Mouse (Mus musculus) right cerebral cortex, adult 18-20 months (tissue): Measurements from ENCODE around the gene Rftn2.
"Not testable (repeated sequence)": the region's sequence is repeated elsewhere in the genome, so short reads cannot be mapped to it uniquely, and the experiment has no call there.

Experiments
- DNase-seq: peaks from one replicate; pipeline ENCODE4 v3.0.0; 2022; ENCODE audit warnings: mixed read lengths

Rftn2 gene

DNA sequence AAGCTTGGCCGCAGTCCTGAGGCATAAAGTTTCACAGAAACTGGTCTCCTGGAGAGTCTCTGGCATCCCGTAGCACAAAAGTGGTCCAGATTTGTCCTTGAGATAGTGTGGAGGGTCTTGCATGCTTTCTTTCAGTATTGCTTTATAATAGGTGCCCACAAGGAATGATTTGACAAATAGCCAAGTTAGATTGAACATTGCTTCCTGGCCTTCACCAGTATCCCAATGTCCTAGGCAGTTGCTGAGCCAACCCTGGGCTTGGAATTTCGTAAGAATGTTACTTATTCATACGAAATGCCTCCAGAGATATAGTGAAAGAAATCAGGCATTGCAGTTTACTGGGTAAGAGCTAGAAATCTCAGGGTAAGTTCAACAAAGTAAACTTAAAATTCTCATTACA is 58.0 kb downstream of the Rftn2 start:
- no peak for DNase-seq

GRCm38 (mm10) chr1:55167560-55167959 is 59.0 kb downstream of the Rftn2 start:
- no peak for DNase-seq

DNA sequence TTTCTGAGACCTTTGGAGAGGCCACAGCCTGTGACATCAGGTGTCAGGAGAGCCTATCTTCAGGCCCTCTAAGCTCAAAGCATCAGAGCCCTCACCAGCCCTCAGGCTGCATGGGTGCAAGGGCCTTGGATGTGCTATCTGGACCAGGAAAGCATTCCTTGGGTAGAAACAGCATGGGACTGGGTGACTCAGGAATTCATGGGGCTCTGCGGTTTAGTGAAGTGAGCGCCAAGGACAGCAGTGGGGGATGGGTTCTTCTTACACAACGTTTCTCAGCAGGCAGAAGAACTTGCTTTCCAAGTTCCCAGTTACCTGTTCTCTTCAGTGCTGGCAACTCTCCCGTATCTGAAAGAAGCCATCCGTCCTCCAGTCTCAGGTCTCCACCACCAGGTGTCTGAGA is 62.6 kb downstream of the Rftn2 start:
- no peak for DNase-seq

DNA sequence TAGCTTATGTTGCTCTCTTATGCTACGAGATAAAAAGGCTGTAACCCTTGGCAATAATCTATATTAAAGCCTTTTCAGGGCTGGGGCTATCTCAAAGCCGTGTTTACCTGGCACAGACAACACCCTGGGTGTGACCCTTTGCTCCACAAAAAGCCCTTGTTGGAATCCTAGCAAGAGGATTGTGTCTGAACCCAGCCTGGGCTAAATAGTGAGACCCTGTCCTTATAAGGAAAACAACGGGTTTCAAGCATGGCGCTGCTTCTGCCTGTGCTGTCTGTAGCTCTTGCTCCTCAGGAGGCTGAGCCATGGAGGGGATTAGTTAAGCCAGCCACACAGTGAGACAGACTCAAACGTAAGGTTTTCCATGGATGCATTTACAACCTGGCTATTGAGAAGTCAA is 63.8 kb downstream of the Rftn2 start:
- DNase-seq = no peak

GRCm38 (mm10) chr1:55161895-55162294 is 64.7 kb downstream of the Rftn2 start:
- no peak for DNase-seq

DNA sequence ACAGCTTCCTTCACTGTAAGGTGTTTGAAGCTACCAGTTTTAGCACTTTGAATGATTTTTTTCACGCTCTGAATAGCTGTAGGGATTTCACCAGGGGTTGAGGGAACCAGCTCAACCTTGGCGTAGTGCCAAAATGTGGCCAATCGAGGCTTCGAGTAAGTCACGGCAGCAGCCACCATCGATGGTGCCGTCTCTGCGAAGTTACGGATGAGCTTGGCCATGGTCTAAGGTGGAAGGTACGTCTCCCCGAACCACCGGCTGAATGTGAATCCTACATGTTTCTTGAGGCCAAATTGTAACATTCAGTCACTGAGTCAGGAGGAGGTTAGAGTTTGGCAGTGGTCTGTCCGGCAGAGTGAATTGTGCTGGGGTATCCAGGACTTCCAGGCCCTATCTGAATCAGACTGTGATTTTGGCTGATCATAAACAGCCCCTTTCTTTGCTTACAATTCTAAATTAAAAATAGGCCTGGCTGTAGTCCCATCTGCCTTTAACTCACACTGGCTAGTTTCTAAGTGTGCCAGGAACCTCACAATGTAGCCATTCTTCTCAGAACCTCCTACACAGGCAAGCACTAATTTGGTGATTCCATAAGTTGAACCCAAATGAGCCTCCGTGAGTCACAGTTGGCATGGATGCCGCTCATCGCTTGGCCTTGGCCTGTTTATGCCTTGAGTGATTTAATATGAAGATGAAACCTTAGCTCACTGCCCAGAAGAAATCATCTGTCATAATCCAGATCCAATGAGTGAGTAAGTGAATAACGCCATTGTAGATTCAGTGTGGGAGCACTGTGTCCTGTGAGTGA is 65.5 kb downstream of the Rftn2 start:
- DNase-seq = peak; percentile 75

- no peak for DNase-seq
Measured at GRCm38 (mm10) chr1:55160218-55160617, 66.4 kb downstream of the Rftn2 start.

- peak; percentile 20 for DNase-seq
Measured at GRCm38 (mm10) chr1:55158821-55159220, 67.8 kb downstream of the Rftn2 start.

- DNase-seq = peak; percentile 38
Measured at GRCm38 (mm10) chr1:55158211-55158610, 68.4 kb downstream of the Rftn2 start.

DNA sequence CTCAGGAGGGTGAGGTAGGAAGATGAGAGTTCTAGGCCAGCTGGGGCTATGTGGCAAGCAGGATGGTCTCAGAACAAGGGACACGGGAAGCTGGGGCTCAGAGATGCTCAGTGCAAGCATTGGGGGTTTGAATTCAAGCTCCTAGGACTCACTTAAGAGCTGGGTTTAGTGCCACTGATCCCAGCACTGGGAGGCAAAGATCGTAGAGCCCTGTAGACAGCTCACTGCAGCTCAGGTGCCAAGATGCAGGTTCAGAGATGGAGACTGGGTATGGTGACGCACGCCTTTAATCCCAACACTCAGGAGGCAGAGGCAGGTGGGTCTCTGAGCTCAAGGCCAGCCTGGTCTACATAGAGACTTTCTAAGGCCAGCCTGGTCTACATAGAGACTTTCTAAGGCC is 69.3 kb downstream of the Rftn2 start:
- DNase-seq = no peak

DNA sequence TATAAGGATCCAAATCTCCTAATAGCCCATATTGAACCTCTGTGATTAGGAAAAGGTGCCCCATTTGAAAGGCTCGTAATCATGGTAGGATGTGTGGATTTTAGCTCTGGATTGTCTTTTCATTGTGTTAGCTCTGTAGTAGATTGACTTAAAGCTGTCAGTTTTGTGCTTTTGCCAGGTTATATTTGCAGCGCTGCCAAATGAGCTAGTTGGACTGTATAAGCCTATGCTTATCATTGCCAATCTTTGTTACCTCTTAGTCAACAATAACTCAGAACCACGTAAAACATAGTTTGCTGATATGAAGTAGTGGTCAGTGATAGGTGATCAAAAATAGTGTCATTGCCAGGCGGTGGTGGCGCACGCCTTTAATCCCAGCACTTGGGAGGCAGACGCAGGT is 81.0 kb downstream of the Rftn2 start:
- no peak for DNase-seq

DNA sequence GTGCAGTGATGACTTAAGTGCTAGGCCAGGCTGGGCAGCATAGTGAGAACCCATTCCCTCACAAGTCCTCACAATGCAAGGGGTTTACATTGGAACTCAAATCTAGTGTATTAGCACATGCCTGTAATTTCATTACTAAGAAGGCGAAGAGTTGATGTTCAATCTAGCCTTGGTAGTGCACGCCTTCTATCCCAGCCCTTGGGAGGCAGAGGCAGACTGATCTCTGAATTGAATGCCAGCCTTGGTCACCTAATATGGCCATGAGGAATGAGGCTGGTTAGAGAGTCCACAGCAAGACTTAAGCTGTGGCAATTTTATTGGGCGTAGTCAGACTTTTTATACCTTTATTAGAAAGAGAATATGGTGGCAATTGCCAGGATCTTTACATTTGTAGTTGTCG is 82.2 kb downstream of the Rftn2 start:
- DNase-seq = no peak

DNA sequence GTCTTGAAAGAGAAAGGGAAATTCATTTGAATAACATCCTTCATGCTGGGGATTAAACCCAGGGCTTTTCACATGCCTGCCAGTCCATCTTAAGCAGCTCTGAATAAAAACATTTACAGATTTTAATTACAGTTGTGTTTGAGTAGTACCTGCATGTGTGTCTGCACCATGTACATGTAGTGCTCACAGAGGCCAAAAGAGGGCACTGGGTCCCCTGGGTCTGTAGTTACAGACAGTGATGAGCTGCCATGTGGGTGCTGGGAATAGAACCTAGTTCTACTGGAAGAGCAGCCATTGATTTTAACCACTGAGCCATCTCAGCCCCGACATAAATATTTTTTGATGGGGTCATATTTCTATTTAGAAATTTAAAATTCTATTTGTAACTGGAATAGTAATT is 90.7 kb downstream of the Rftn2 start:
- DNase-seq = no peak

- no peak for DNase-seq
Measured at GRCm38 (mm10) chr1:55134301-55134700, 92.3 kb downstream of the Rftn2 start.

DNA sequence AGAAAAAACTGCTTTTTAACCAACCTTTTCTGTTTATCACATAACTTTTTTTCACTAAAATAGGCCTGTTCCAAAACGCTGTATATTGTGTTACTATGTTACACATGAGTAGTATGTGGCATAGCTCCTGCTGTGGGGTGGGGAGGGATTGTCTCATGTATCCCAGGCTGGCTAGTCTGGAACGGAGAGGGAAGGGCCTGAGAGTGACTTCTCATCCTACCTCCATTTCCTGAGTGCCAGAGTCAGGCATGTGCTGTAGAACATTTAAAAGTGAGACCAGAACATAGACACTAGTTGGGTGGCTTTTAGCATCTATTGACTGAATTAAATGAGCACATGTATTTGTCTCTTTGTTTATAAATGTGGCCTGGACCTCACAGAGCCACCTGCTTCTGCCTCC is 93.4 kb downstream of the Rftn2 start:
- DNase-seq = no peak

- no peak for DNase-seq
Measured at GRCm38 (mm10) chr1:55132308-55132707, 94.3 kb downstream of the Rftn2 start.

GRCm38 (mm10) chr1:55131424-55132014 is 95.1 kb downstream of the Rftn2 start:
- no peak for DNase-seq

DNA sequence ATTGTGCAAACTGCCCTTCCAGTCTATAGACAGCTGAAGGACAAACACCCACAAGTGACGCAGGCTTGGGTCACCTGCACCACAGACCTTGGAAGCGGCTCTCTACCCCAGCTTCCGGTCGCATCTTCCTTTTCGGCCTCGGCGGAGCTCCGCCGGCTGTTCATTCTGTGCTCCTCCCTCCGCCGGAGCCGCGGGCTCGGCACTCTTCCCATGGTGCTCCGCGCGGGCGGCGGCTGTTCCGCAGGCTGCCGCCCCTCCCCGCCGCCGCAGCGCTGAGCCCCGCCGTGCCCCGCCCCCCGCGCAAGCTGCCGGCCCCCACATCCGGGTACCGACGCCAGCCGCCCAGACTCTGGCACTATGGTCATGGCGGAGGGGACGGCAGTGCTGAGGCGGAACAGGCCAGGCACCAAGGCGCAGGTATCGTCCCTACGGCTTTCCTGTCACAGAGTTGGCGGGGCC is 95.6 kb downstream of the Rftn2 start, which contains the start of gene Mob4:
Gene Mob4 (plus strand): TSS at position 289 of the 459 bp plus-strand sequence.
- peak; percentile 93 for DNase-seq

GRCm38 (mm10) chr1:55130190-55130916 is 96.2 kb downstream of the Rftn2 start:
- no peak for DNase-seq

DNA sequence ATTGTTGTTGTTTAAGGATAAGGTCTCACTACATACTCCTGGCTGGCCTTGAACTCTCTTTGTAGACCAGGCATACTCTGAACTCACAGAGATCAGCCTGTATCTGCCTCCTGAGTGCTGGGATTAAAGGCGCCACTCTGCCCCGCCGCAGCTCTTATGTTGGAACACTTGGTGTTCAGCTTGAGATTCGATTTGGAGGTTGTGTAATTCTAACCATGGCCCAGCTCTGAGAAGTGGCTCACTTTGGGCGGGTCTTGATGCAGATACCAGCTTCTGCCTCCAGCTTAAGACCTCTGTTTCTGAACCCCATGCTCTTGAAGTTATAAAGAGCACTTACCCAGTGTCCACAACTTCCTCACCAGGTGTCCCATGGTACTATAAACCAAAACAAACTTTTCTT is 96.9 kb downstream of the Rftn2 start:
- DNase-seq = no peak

DNA sequence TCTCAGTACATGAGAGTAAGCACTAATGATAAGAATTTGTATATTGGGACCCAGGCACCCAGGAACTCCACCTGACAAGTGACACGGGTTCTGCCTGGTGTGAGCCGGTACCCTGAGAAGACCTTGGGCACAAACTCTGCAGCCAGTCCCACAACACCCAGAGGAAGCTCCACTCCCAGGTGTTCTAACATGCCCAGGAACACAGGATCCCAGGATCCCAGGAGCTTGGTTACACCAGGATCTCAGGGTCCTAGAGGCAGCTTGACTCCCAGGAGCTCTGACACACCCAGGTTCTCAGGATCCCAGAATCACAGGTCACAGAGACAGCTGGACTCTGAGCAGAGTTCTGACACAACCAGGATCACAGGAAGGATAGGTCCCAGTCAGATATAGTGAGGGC is 102.4 kb downstream of the Rftn2 start:
- DNase-seq = not testable (repeated sequence)

DNA sequence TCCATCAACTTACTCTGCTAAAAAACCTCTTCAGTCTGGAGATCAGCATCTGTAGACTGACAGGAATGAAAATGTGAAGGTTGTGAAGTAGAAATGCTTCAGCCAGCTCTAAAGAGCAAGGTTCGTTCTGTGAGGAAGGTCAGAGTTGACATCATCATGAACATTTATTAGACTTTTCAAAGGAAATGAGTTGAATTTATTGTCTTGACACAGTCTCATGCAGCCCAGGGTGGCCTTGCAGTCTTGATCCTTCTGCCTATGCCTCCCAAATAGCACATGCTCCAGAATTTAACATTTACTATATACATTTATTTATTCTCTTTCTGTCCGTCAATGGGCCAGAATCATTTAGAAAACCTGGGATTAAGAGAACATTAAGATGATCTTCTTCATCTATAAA is 103.0 kb downstream of the Rftn2 start:
- DNase-seq = no peak

DNA sequence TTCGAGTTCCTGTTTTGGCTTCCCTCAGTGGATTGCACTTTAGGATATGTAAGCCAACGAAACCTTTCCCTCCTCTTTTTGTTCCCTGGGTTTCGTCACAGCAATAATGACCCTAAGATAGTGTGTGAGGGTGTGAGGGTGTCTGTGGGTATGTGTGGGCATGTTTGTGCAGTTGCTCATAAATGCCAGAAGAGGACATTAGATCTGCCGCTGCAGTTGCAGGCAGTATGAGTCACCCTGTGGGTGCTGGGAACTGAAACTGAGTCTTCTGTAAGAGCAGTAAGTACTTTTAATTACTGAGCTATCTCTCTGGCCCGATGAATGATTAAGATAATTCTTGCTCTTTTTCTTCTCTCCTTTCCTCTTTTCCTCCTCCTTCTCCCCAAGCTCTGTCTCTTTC is 103.5 kb downstream of the Rftn2 start:
- no peak for DNase-seq
